Comparison of ENCODE assay signal across 24 mouse cellular contexts in genomic region chr10:37210223-37210622, GRCm38 (mm10).
"Had no signal": no experiment of that assay in that cellular context is flagged by ENCODE, and none has a peak within 500 bp of the region (broad histone marks: within the 10 kb centered on the region; RNA-seq: fewer than 3 reads in every experiment).

No protein-coding gene starts in this region.

- DNase-seq: forebrain, postnatal 0 days; gastrocnemius, postnatal 10 days; gastrocnemius, postnatal 36 days; heart, adult 18-20 months; heart, postnatal 10 days; heart, postnatal 4 days; kidney, adult 11 months; kidney, adult 2 months; kidney, adult 9 months; kidney, postnatal 10 days; kidney, postnatal 36 days; layer of hippocampus, adult 9-11 months; layer of hippocampus, postnatal 36 days; left cerebral cortex, postnatal 4 days; liver, embryonic 13.5 days had no signal

- H3K27me3 ChIP-seq: heart, embryonic 12.5 days; hindbrain, embryonic 13.5 days; hindbrain, embryonic 15.5 days; intestine, embryonic 15.5 days; limb, embryonic 13.5 days; limb, embryonic 15.5 days; liver, embryonic 13.5 days had no signal

- H3K4me1 ChIP-seq: heart, embryonic 10.5 days; heart, embryonic 12.5 days; hindbrain, embryonic 13.5 days; hindbrain, embryonic 15.5 days; intestine, embryonic 15.5 days; limb, embryonic 13.5 days; limb, embryonic 15.5 days had no signal

- H3K9me3 ChIP-seq: heart, embryonic 10.5 days; heart, embryonic 12.5 days; hindbrain, embryonic 13.5 days; hindbrain, embryonic 15.5 days; intestine, embryonic 15.5 days; limb, embryonic 13.5 days; limb, embryonic 15.5 days; liver, embryonic 13.5 days had no signal

- H3K27ac ChIP-seq: heart, embryonic 10.5 days; hindbrain, embryonic 13.5 days; hindbrain, embryonic 15.5 days; hindbrain, postnatal 0 days; intestine, embryonic 15.5 days; limb, embryonic 13.5 days; limb, embryonic 15.5 days; liver, embryonic 13.5 days had no signal

- H3K36me3 ChIP-seq: heart, embryonic 10.5 days; heart, embryonic 12.5 days; hindbrain, embryonic 13.5 days; hindbrain, embryonic 15.5 days; intestine, embryonic 15.5 days; limb, embryonic 13.5 days; limb, embryonic 15.5 days; liver, embryonic 13.5 days had no signal

- ATAC-seq: forebrain, postnatal 0 days; hindbrain, postnatal 0 days; intestine, embryonic 15.5 days had no signal

- H3K9ac ChIP-seq: forebrain, postnatal 0 days; heart, embryonic 12.5 days; hindbrain, embryonic 13.5 days; hindbrain, embryonic 15.5 days; intestine, embryonic 15.5 days; limb, embryonic 13.5 days; limb, embryonic 15.5 days; liver, embryonic 13.5 days had no signal

- H3K4me3 ChIP-seq: heart, embryonic 10.5 days; heart, embryonic 12.5 days; hindbrain, embryonic 13.5 days; hindbrain, embryonic 15.5 days; intestine, embryonic 15.5 days; limb, embryonic 13.5 days; limb, embryonic 15.5 days; liver, embryonic 13.5 days had no signal

- H3K4me2 ChIP-seq: heart, embryonic 12.5 days; hindbrain, embryonic 13.5 days; hindbrain, embryonic 15.5 days; intestine, embryonic 15.5 days; limb, embryonic 13.5 days; limb, embryonic 15.5 days; liver, embryonic 11.5 days; liver, embryonic 13.5 days had no signal
